Mouse (Mus musculus) cortical plate, adult 2 months (tissue): ENCODE data around the gene BC024978. TPM values are rescaled to one million over a fixed set of nuclear protein-coding genes. Genes with fewer than 3 reads are reported as not detected.

Experiments
- H3K27ac ChIP-seq: fragments of 200-500 bp; 2 replicates; pipeline ENCODE4 v1.5.1; 2012; ENCODE audit warnings: low read length, control low read depth, inconsistent platforms; ENCODE audit not compliant: insufficient read depth
- H3K4me1 ChIP-seq: fragments of 200-500 bp; 2 replicates; pipeline ENCODE4 v1.6.1; 2011; ENCODE audit warnings: low read length; ENCODE audit not compliant: control insufficient read depth, insufficient read depth
- H3K4me3 ChIP-seq: fragments of 200-500 bp; 2 replicates; pipeline ENCODE4 v1.5.1; 2011; ENCODE audit warnings: mild to moderate bottlenecking, low read length, control low read depth; ENCODE audit not compliant: insufficient read depth
- CTCF ChIP-seq: fragments of 200-500 bp; IDR thresholded peaks from 2 replicates; pipeline ENCODE4 v1.5.1; 2011; ENCODE audit warnings: mild to moderate bottlenecking, control low read depth, low read length; ENCODE audit not compliant: insufficient read depth; ENCODE audit errors: extremely low read depth
- POLR2A ChIP-seq: fragments of 200-500 bp; IDR thresholded peaks from 2 replicates; pipeline ENCODE4 v1.6.1; 2011; ENCODE audit warnings: mild to moderate bottlenecking, low read length, control low read depth; ENCODE audit not compliant: insufficient read depth; ENCODE audit errors: extremely low read depth
- polyA plus RNA-seq: library from polyadenylated mRNA; depleted of rRNA; stranded (reverse); fragments of >200 nt; gene quantifications from 2 replicates; pipeline ENCODE4 v1.2.3, GENCODE M21; 2012

The BC024978 gene
- polyA plus RNA-seq, 1 experiment, result 14.9 TPM

DNA sequence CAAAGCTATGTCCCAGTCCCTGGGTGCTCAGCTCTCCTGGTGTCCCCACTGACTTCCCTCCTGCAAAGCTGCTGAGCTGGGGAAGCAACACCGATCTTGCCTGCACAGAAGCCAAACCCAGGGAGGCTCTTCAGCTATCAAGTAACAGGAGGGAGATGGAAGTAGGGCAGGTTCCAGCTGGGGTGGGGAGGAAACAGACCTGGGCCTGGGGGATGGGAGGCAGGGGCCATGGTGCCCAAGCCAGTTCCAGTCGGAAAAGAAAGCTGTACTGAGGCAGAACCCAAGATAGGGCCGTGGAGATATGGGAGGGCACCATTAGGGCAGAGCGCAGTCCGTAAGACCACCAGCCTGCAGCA is 32.2 kb upstream of the BC024978 start:
- Histone ChIP-seq H3K4me3 (peak overlapping the region; percentile 97; the same call in 1 of the 2 replicates), H3K27ac (no peak overlapping the region), H3K4me1 (peaks cover 17% of the 10 kb centered on the region; the same call in 1 of the 2 replicates)
- no peak for TF ChIP-seq CTCF
- no peak for TF ChIP-seq POLR2A

DNA sequence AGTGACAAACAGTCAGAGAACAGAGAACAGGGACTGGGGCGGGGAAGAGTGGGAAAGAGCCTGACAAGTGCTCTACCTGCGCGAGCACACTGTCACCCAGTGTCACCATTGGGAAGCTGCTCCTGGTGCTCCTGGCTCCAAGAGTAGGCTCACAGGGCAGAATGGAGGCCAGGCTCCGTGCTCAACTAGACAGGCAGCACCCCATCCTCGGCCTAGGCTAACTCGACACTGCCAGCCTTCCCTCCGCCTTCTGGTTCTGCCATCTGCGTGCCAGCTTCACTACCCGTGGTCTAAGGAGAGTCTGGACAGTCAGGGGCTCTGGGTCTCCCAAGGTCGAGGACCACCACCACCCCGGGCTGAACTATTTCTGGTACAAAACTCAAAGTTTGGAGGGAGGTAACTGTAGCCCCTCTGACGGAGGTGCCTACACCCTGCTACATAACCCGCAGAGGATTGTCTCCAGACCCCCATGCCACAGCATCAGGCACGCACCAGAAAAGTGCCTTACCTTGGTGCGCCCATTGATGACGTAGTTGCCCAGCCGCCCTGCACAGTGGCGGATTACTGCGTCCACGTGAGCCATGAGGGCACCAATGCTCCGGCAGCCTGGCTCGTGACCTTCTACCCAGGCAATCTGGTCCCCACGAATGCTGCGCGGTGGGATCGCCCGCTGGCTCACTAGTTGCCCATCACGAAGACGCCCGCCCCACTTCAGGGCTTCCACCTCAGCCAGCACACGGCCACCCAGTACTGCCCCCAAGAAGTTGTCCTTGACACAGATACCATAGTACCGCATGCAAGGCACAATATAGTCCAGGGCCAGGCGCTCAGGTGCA is 31.3 kb upstream of the BC024978 start:
- TF ChIP-seq CTCF (no peak), POLR2A (no peak)
- Histone ChIP-seq H3K4me1 (peaks cover 17% of the 10 kb centered on the region; the same call in 1 of the 2 replicates), H3K4me3 (peak overlapping the region; percentile 97), H3K27ac (0 out of 2 replicates have a peak overlapping the region, but pooled peaks have one; percentile 22)

DNA sequence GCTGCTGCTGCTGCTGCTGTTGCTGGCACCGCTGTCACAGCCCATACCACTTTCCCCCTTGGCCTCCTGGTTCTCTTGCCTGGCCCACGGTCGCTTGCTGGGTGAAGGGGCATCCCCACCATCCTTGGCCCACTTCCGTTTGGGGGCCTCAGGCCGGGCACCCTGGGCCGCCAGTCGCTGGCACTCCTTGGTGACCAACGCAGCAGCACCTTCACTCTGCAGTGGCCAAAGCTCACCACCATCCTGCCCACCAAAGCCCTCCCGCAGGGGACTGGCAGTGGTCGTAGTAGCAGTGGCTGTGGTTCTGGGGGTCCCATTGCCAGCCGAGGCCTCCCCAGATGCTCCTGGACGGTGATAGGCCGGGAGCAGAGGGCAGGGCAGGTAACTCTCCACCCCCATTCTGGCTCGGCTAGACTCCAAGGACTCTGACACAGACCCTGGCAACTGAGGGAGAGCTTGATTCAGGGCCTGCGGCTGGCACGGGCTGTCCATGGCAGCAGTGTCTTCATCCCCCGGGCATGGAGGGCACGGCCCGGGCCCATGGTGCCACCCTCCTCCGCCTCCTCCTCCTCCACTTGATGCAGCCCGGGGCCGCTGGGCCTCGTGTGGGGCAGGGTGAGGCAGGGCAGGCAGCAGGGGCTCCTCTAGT is 30.4 kb upstream of the BC024978 start:
- H3K4me3 ChIP-seq, result peak overlapping the region; percentile 97
- H3K27ac ChIP-seq, result peak overlapping the region; percentile 96; the same call in 1 of the 2 replicates
- peaks cover 15% of the 10 kb centered on the region; the same call in 1 of the 2 replicates for H3K4me1 ChIP-seq
- TF ChIP-seq CTCF (no peak), POLR2A (no peak)

DNA sequence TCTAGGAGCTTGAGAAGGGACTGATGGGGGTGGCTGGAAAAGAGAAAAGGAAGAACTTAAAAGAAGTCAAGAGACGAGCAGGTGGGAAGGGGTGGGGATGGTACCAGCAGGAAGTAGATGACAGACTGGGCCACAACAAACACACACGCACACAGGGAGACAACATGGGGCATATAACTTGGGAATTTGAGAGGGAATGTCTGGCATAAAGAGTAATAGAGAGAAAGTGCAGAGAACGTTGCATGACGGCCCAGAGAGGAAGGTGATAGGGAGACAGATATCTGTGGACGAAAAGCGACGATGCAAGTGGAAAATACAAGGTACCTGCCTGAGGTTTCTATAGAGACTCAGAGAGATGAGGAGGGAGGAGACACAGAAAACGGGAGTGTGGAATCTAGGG is 29.9 kb upstream of the BC024978 start:
- Histone ChIP-seq H3K4me3 (peak overlapping the region; percentile 97), H3K4me1 (peaks cover 14% of the 10 kb centered on the region; the same call in 1 of the 2 replicates), H3K27ac (peak overlapping the region; percentile 96)
- TF ChIP-seq POLR2A (no peak), CTCF (no peak)

DNA sequence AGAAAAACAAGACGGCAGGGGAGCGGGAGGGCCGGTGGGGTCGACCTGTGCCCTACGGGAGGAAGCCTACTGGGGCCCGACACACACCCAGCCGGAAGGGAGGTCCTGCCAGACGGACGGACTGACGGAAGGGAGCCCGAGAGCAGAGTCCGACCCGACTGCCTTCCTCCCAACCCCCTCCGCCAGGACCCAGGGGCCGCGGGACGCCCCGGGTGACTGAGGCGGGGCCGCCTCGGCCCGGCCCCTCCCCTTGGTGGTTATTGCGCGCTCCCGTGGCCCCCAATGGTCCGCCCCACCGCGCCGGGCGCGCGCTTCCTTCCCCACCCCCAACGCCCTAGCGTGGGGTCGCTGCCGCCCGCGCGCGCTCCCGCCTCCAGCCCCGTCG is 29.4 kb upstream of the BC024978 start:
- H3K27ac ChIP-seq, result peak overlapping the region; percentile 96
- H3K4me3 ChIP-seq, result peak overlapping the region; percentile 97
- TF ChIP-seq POLR2A (peak; percentile 39; the same call in 1 of the 2 replicates), CTCF (no peak)
- H3K4me1 ChIP-seq, result peaks cover 12% of the 10 kb centered on the region; the same call in 1 of the 2 replicates

DNA sequence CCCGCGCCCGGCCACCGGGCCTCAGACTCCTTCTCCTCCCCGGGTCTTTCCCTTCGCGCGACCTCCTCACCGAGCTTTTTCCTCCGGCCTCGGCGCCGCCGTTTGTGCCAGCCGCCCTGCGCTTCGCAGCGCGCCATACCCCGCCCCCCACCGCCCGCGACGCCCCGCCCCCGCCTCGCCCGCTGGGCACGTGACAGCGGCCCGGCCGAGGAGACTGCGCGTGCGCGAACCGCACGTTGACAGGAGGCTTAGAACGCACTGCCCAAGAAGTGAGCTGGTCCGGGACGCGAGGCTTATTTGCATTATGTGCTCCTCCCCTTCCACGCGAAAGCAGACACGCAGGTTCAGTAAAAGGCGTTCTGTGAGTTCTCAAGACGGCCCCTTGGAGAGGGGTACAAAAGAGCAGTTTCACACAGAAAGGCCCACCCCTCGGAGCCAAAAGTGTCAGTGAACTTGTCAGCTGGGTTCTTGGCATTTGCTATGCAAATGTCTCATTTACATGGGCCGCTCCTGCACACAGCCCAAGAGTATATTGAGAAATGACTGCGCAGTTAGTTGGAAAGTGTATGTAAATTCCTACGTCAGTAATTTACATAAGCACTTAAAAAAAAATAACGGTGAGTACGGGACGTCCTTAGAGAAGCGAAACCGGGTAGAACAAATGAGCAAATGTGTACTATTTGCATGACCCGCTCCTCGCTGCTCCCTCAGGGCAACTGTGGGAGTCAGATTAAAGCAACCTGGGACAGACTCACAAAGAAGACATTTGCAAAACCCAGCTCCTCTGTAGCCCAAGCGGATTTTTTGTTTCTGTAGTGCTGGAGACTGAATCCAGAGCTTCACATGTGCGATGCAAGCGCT is 28.7 kb upstream of the BC024978 start, which contains the start of gene Egln2:
Egln2 (minus strand) TSS at position 189 of the 861 bp plus-strand sequence.
- Histone ChIP-seq H3K4me1 (peaks cover 11% of the 10 kb centered on the region; the same call in 1 of the 2 replicates), H3K4me3 (peak within 1 kb of the TSS; percentile 97), H3K27ac (peak within 1 kb of the TSS; percentile 96)
- TF ChIP-seq CTCF, result no peak
- peak; percentile 84 for TF ChIP-seq POLR2A

DNA sequence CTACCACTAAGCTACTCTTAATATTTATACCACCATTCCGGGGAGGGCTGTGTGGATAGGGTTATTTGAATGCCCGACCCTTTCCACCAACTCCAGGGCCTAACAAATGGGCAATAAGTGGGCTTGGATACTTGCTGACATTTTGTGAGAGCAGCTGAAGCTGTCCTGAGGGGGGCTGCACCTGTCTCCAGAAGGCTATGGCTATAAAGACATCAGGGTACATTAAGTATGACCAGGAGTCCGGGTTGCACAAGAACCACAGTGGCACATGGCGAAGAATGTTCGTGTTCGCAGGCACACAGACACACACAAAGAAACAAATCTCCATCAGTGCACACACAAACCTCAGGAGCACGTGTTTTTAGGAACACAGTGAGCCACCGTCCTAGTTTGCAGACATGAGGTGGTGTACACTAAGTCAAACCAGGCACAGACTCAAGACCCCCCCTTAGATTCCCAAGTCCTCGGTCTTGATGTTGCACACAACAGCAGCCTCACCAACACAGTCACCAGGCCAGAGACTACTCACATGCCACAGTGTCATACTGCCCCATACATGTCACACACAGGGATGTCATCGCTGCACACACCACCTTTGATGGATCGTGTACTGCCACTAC is 28.0 kb upstream of the BC024978 start:
- peaks cover 9% of the 10 kb centered on the region; the same call in 1 of the 2 replicates for H3K4me1 ChIP-seq
- H3K4me3 ChIP-seq, result peak overlapping the region; percentile 97
- TF ChIP-seq CTCF (no peak), POLR2A (no peak)
- peak overlapping the region; percentile 58 for H3K27ac ChIP-seq

DNA sequence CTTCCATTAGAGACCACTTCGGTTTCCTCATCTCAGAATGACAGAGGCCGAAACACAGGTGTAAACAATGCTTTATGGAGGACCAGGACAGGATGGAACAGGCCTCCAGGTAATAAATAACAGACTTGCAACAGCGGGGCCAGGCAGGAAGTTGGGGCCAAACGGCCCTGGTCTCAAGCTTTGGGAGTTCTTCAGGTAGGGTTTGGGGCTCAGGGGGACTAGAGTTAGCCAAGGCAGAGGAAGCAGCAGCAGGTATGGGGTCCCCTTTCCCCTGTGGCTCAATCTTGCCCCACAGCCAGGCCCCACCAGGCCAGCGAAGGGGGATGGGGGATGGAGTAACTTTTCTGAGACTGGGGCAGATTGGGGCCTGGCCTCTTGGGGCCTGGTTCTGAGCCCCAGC is 27.2 kb upstream of the BC024978 start:
- H3K4me1 ChIP-seq, result peaks cover 7% of the 10 kb centered on the region; the same call in 1 of the 2 replicates
- no peak overlapping the region for H3K4me3 ChIP-seq
- H3K27ac ChIP-seq, result no peak overlapping the region
- TF ChIP-seq CTCF, result no peak
- TF ChIP-seq POLR2A, result no peak

DNA sequence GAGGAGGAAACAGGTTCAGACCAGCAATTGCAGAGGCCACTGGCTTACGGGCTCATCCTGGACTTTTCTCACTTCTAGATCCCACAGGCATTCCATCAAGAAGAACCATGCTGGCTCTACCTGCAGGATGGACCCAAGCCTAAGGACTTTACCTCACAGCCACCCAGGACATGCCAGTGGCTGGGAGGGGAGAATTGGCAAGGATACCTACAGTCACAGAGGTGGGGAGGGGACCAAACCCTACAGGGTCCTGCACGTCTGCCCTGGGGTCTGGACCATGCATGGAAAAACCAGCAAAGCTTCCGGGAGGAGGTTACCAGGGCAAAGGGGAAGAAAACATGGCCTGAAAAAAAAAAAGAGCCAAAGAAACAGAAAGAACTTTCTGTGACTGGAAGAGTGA is 24.6 kb upstream of the BC024978 start:
- H3K4me3 ChIP-seq, result no peak overlapping the region
- no peak overlapping the region for H3K27ac ChIP-seq
- H3K4me1 ChIP-seq, result 0 out of 2 replicates have a peak, but pooled peaks cover 3% of the 10 kb centered on the region
- TF ChIP-seq CTCF (no peak), POLR2A (no peak)
